Mouse (Mus musculus) CH12.LX (cell line): ENCODE measurements around the gene Tmem19. TPM values are rescaled to one million over a fixed set of nuclear protein-coding genes. Genes with fewer than 3 reads are reported as not detected.

ENCODE experiments used
- DNase-seq: peaks from one replicate; pipeline ENCODE4 v3.0.0-alpha.2; 2013; ENCODE audit errors: extremely low read depth
- H3K27ac ChIP-seq: 2 replicates; pipeline ENCODE4 v1.5.1; 2012; ENCODE audit warnings: low read depth, mild to moderate bottlenecking, control low read depth, moderate library complexity; ENCODE audit not compliant: insufficient read depth
- H3K27me3 ChIP-seq: replicated peaks from 2 replicates; pipeline ENCODE3; 2012; ENCODE audit warnings: inconsistent platforms
- H3K36me3 ChIP-seq, 2 experiments: replicated peaks in 1 of 2; 2 replicates each; pipeline versions ENCODE3 to v1.6.1; 2012; ENCODE audit warnings: inconsistent platforms in 1 of 2, low read length in 1 of 2, mild to moderate bottlenecking in 1 of 2, mixed read lengths in 1 of 2, moderate library complexity in 1 of 2; ENCODE audit not compliant: control insufficient read depth in 1 of 2, insufficient read depth in 1 of 2
- H3K4me1 ChIP-seq, 2 experiments: 2 replicates each; pipeline ENCODE4 v1.6.1; 2012; ENCODE audit warnings: inconsistent platforms in 1 of 2, moderate library complexity in 1 of 2; ENCODE audit not compliant: insufficient read depth in 2 of 2, control insufficient read depth in 1 of 2
- H3K4me2 ChIP-seq: 2 replicates; pipeline ENCODE4 v1.6.1; 2012; ENCODE audit warnings: low read depth, mild to moderate bottlenecking, control low read depth; ENCODE audit not compliant: poor library complexity, insufficient read depth, severe bottlenecking
- H3K4me3 ChIP-seq, 3 experiments: fragments of 150-350 bp in 1 of 3; sonication (generic) in 1 of 3; replicated peaks in 1 of 3; 2 replicates each; pipeline versions ENCODE3 to v1.5.1; 2011 to 2012; ENCODE audit warnings: low read depth in 2 of 3, low read length in 2 of 3, mild to moderate bottlenecking in 2 of 3, moderate library complexity in 2 of 3, control low read depth in 1 of 3, improper control_type of control experiment in 1 of 3, inconsistent platforms in 1 of 3, mixed read lengths in 1 of 3; ENCODE audit not compliant: poor library complexity in 1 of 3
- H3K79me2 ChIP-seq: replicated peaks from 2 replicates; pipeline ENCODE4 v1.6.1; 2012; ENCODE audit warnings: mild to moderate bottlenecking, moderate library complexity; ENCODE audit not compliant: control insufficient read depth, poor library complexity, insufficient read depth, severe bottlenecking; ENCODE audit errors: extremely low read depth
- H3K9ac ChIP-seq: 2 replicates; pipeline ENCODE4 v1.6.1; 2012; ENCODE audit warnings: low read depth, mild to moderate bottlenecking, control low read depth, moderate library complexity; ENCODE audit not compliant: insufficient read depth
- H3K9me3 ChIP-seq: replicated peaks from 2 replicates; pipeline ENCODE3; 2012; ENCODE audit warnings: low read length, inconsistent platforms, mixed read lengths
- BHLHE40 ChIP-seq: IDR thresholded peaks from 2 replicates; pipeline ENCODE4 v1.6.1; 2011; ENCODE audit warnings: mild to moderate bottlenecking, low read depth, low read length, improper control_type of control experiment
- CHD1 ChIP-seq: IDR thresholded peaks from 2 replicates; pipeline ENCODE4 v1.6.1; 2012; ENCODE audit warnings: low read depth, low read length, improper control_type of control experiment, inconsistent platforms
- CHD2 ChIP-seq: IDR thresholded peaks from 2 replicates; pipeline ENCODE4 v1.6.1; 2011; ENCODE audit warnings: low read length, improper control_type of control experiment
- CTCF ChIP-seq, 2 experiments: IDR thresholded peaks in 1 of 2; conservative IDR thresholded peaks in 1 of 2; 2 replicates each; pipeline ENCODE4 v1.5.1; 2011 to 2012; ENCODE audit warnings: low read depth in 2 of 2, low read length in 2 of 2, improper control_type of control experiment in 1 of 2, inconsistent platforms in 1 of 2, mild to moderate bottlenecking in 1 of 2, moderate library complexity in 1 of 2
- E2F4 ChIP-seq: IDR thresholded peaks from 2 replicates; pipeline ENCODE4 v1.6.1; 2011; ENCODE audit warnings: low read depth, low read length, improper control_type of control experiment; ENCODE audit not compliant: insufficient replicate concordance
- ELF1 ChIP-seq: IDR thresholded peaks from 2 replicates; pipeline ENCODE4 v1.6.1; 2014; ENCODE audit warnings: low read depth, mild to moderate bottlenecking, inconsistent platforms, low read length, improper control_type of control experiment
- EP300 ChIP-seq: IDR thresholded peaks from 2 replicates; pipeline ENCODE4 v1.6.1; 2011; ENCODE audit warnings: low read length, improper control_type of control experiment
- ETS1 ChIP-seq: conservative IDR thresholded peaks from 2 replicates; pipeline ENCODE4 v1.6.1; 2012; ENCODE audit warnings: low read depth, mild to moderate bottlenecking, inconsistent platforms, low read length, improper control_type of control experiment, moderate library complexity
- GABPA ChIP-seq: IDR thresholded peaks from 2 replicates; pipeline ENCODE4 v1.6.1; 2012; ENCODE audit warnings: low read depth, low read length, improper control_type of control experiment, inconsistent platforms; ENCODE audit not compliant: insufficient replicate concordance
- HCFC1 ChIP-seq: IDR thresholded peaks from 2 replicates; pipeline ENCODE4 v1.6.1; 2012; ENCODE audit warnings: low read depth, mild to moderate bottlenecking, inconsistent platforms, low read length, improper control_type of control experiment
- IRF4 ChIP-seq: IDR thresholded peaks from 2 replicates; pipeline ENCODE4 v1.6.1; 2014; ENCODE audit warnings: low read depth, mild to moderate bottlenecking, inconsistent platforms, low read length, improper control_type of control experiment
- JUN ChIP-seq: IDR thresholded peaks from 2 replicates; pipeline ENCODE4 v1.6.1; 2011; ENCODE audit warnings: low read depth, mild to moderate bottlenecking, low read length, improper control_type of control experiment, moderate library complexity; ENCODE audit not compliant: insufficient read depth
- MAX ChIP-seq: IDR thresholded peaks from 2 replicates; pipeline ENCODE4 v1.6.1; 2011; ENCODE audit warnings: low read length, improper control_type of control experiment
- MAZ ChIP-seq: IDR thresholded peaks from 2 replicates; pipeline ENCODE4 v1.6.1; 2012; ENCODE audit warnings: low read depth, mild to moderate bottlenecking, inconsistent platforms, low read length, improper control_type of control experiment, moderate library complexity
- MEF2A ChIP-seq: IDR thresholded peaks from 2 replicates; pipeline ENCODE4 v1.6.1; 2014; ENCODE audit warnings: low read depth, mild to moderate bottlenecking, inconsistent platforms, low read length, improper control_type of control experiment, borderline replicate concordance
- MXI1 ChIP-seq: IDR thresholded peaks from 2 replicates; pipeline ENCODE4 v1.6.1; 2011; ENCODE audit warnings: mild to moderate bottlenecking, low read depth, low read length, improper control_type of control experiment
- MYC ChIP-seq: IDR thresholded peaks from 2 replicates; pipeline ENCODE4 v1.6.1; 2011; ENCODE audit warnings: low read depth, mild to moderate bottlenecking, improper control_type of control experiment, low read length
- NELFE ChIP-seq: IDR thresholded peaks from 2 replicates; pipeline ENCODE4 v1.6.1; 2011; ENCODE audit warnings: low read depth, low read length, improper control_type of control experiment
- NRF1 ChIP-seq: IDR thresholded peaks from 2 replicates; pipeline ENCODE4 v1.6.1; 2014; ENCODE audit warnings: low read depth, mild to moderate bottlenecking, inconsistent platforms, low read length, improper control_type of control experiment, moderate library complexity
- POLR2A ChIP-seq: IDR thresholded peaks from 2 replicates; pipeline ENCODE4 v1.6.1; 2011; ENCODE audit warnings: low read depth, mild to moderate bottlenecking, improper control_type of control experiment, low read length
- POLR2AphosphoS2 ChIP-seq: IDR thresholded peaks from 2 replicates; pipeline ENCODE4 v1.6.1; 2011; ENCODE audit warnings: low read depth, low read length, improper control_type of control experiment
- RCOR1 ChIP-seq: conservative IDR thresholded peaks from 2 replicates; pipeline ENCODE4 v1.6.1; 2012; ENCODE audit warnings: low read depth, mild to moderate bottlenecking, inconsistent platforms, low read length, improper control_type of control experiment
- SIN3A ChIP-seq: IDR thresholded peaks from 2 replicates; pipeline ENCODE4 v1.6.1; 2012; ENCODE audit warnings: low read length, improper control_type of control experiment, inconsistent platforms
- SMC3 ChIP-seq: IDR thresholded peaks from 2 replicates; pipeline ENCODE4 v1.6.1; 2011; ENCODE audit warnings: low read depth, low read length, improper control_type of control experiment
- TBP ChIP-seq: conservative IDR thresholded peaks from 2 replicates; pipeline ENCODE4 v1.6.1; 2011; ENCODE audit warnings: low read depth, low read length, improper control_type of control experiment
- TCF12 ChIP-seq: IDR thresholded peaks from 2 replicates; pipeline ENCODE4 v1.6.1; 2014; ENCODE audit warnings: low read depth, mild to moderate bottlenecking, inconsistent platforms, low read length, improper control_type of control experiment
- UBTF ChIP-seq: IDR thresholded peaks from 2 replicates; pipeline ENCODE4 v1.6.1; 2012; ENCODE audit warnings: low read depth, mild to moderate bottlenecking, inconsistent platforms, low read length, improper control_type of control experiment, moderate library complexity
- USF1 ChIP-seq: IDR thresholded peaks from 2 replicates; pipeline ENCODE4 v1.6.1; 2014; ENCODE audit warnings: low read depth, mild to moderate bottlenecking, inconsistent platforms, low read length, improper control_type of control experiment
- ZKSCAN1 ChIP-seq: IDR thresholded peaks from 2 replicates; pipeline ENCODE4 v1.6.1; 2012; ENCODE audit warnings: low read depth, inconsistent platforms, low read length, improper control_type of control experiment, borderline replicate concordance
- ZMIZ1 ChIP-seq: IDR thresholded peaks from 2 replicates; pipeline ENCODE4 v1.6.1; 2012; ENCODE audit warnings: low read depth, mild to moderate bottlenecking, inconsistent platforms, low read length, improper control_type of control experiment
- ZNF384 ChIP-seq: IDR thresholded peaks from 2 replicates; pipeline ENCODE4 v1.6.1; 2012; ENCODE audit warnings: low read depth, low read length, improper control_type of control experiment, inconsistent platforms
- dilution Hi-C: fragments of 300-500 bp; cut with MboI; formaldehyde crosslinking; loops from 2 replicates; pipeline ENCODE4 v1.14.3; 2020; ENCODE audit warnings: low sequenced_read_pairs; ENCODE audit not compliant: extremely low pct_unique_long_range_greater_than_20kb, extremely low pct_ligation_motif_present
- in situ Hi-C: fragments of 300-500 bp; cut with MboI; formaldehyde crosslinking; loops from 3 replicates; pipeline ENCODE4 v1.14.3; 2019; ENCODE audit warnings: low sequenced_read_pairs, low pct_ligation_motif_present, low pct_unique_long_range_greater_than_20kb, mixed read lengths
- polyA plus RNA-seq: library from polyadenylated mRNA; unstranded; fragments of >175 nt; gene quantifications from 2 replicates; pipeline ENCODE4 v1.2.1, GENCODE M21; 2012; ENCODE audit warnings: low read depth; ENCODE audit not compliant: insufficient read length
- total RNA-seq, 2 experiments: library from RNA; depleted of rRNA; stranded (reverse); fragments of 300-350 nt in 1 of 2; fragments of >200 nt in 1 of 2; gene quantifications; 2 replicates each; pipeline ENCODE4 v1.2.3; 2012 to 2014

The Tmem19 gene
- total and polyA plus RNA-seq, 3 experiments = 25.7 to 29.3 (median 26.0) TPM

DNA sequence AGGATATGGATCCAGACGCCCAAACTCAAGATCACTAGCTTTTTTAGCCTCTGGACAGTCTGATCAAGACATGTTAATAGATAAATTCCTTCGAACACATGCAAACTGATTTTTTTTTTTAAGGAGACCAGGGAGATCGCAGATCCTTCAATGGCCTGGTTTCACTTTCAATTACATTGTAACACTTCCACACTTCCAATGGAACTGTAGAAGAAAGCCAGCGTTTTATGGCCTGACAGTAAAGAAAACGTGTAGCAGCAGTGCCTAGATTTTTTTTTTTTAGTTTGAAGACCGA, 48.1 kb downstream of the Tmem19 start:
- H3K27me3 ChIP-seq = no peaks in the 10 kb centered on the region
- no peak for DNase-seq
- H3K4me2 ChIP-seq = peak overlapping the region; percentile 98; the same call in 1 of the 2 replicates
- H3K9me3 ChIP-seq = no peaks in the 10 kb centered on the region
- H3K9ac ChIP-seq = peak overlapping the region; percentile 87
- dilution Hi-C loops (no loop called here), in situ Hi-C loops (loop anchor here (10.0 kb wide), 1 partner anchor 301 kb away; no protein-coding TSS in a partner anchor)
- TF ChIP-seq ZNF384 (peak; percentile 77), MYC (peak; percentile 21; the same call in 1 of the 2 replicates), NRF1 (no peak)
- H3K4me3 ChIP-seq = peak overlapping the region; percentile 67 to 86 (median 84)
- H3K36me3 ChIP-seq = peaks cover 0 to 29% of the 10 kb centered on the region in 2 experiments
- H3K79me2 ChIP-seq = peaks cover 49% of the 10 kb centered on the region
- peak overlapping the region; percentile 97 for H3K27ac ChIP-seq
- H3K4me1 ChIP-seq = peaks cover 8 to 46% of the 10 kb centered on the region in 2 experiments

GRCm38 (mm10) chr10:115313641-115314286, 48.5 kb downstream of the Tmem19 start:
- Histone ChIP-seq H3K79me2 (peaks cover 54% of the 10 kb centered on the region), H3K9ac (peak overlapping the region; percentile 87), H3K4me2 (peak overlapping the region; percentile 98), H3K4me1 (peaks cover 8 to 48% of the 10 kb centered on the region in 2 experiments), H3K27me3 (no peaks in the 10 kb centered on the region), H3K9me3 (no peaks in the 10 kb centered on the region), H3K4me3 (peak overlapping the region; percentile 67 to 86 (median 84)), H3K36me3 (peaks cover 0 to 33% of the 10 kb centered on the region in 2 experiments), H3K27ac (peak overlapping the region; percentile 97)
- DNase-seq = no peak
- dilution Hi-C loops (no loop called here), in situ Hi-C loops (loop anchor here (10.0 kb wide), 1 partner anchor 301 kb away; no protein-coding TSS in a partner anchor)
- TF ChIP-seq MAX (no peak), TCF12 (no peak), BHLHE40 (no peak), ZKSCAN1 (no peak), CTCF (conservative IDR thresholded peaks at IDR 0.05 in 1 of 2, IDR thresholded peaks at IDR 0.05 in 1 of 2; ENCODE audit: low read depth in 2 of 2, low read length in 2 of 2) (no peak), ZMIZ1 (peak; percentile 44; the same call in 1 of the 2 replicates), ELF1 (no peak), SIN3A (peak; percentile 67), MYC (0 out of 2 replicates have a peak, but pooled peaks have one; percentile 9), SMC3 (no peak), POLR2A (no peak; the same call in 1 of the 2 replicates), MXI1 (peak; percentile 40; the same call in 1 of the 2 replicates), MAZ (0 out of 2 replicates have a peak, but pooled peaks have one; percentile 23), IRF4 (peak; percentile 20; the same call in 1 of the 2 replicates), RCOR1 (no peak), JUN (no peak), NELFE (no peak), CHD1 (no peak; the same call in 1 of the 2 replicates), USF1 (no peak), UBTF (no peak), MEF2A (peak; percentile 47; the same call in 1 of the 2 replicates), CHD2 (no peak), TBP (no peak; the same call in 1 of the 2 replicates), POLR2AphosphoS2 (peak; percentile 63; the same call in 1 of the 2 replicates), E2F4 (no peak), EP300 (no peak), NRF1 (peak; percentile 62), ETS1 (no peak), GABPA (no peak), HCFC1 (no peak; the same call in 1 of the 2 replicates)
